Mouse (Mus musculus): ENCODE results near the gene Usp17le. TPM values are rescaled to one million over a fixed set of nuclear protein-coding genes. Genes with fewer than 3 reads are reported as not detected.
"Not testable (repeated sequence)": the region's sequence is repeated elsewhere in the genome, so short reads cannot be mapped to it uniquely, and the experiment has no call there.

The Usp17le gene
- not detected in 2 replicates for polyA plus RNA-seq (2015; fragmentation: Nextera tagmentation; extraction: Ambion mirVana)

DNA sequence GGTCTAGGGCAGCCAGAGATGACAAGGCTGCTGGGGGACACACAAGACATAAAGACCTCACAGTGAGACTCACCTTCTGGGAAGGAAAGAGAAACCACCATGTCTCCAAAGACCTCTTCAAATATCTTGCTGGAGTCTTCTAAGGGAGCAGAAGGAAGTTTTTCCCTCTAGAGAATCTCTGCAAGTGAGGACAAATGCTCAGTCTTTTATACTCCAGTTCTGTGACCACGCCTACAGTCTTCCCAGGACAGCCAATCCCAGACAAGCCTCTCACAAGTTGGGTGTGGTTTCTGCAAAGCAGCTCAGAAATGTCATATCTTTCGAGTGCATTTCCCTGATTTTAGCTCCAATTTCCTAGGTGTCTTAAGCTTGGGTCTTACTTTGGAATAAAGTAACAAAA is at the start of gene Usp17le:
Gene Usp17le (minus strand): TSS at position 101 of the 400 bp plus-strand sequence.
- not testable (repeated sequence) for H3K27ac ChIP-seq (ENCODE audit: low read depth); H3K4me2 ChIP-seq (ENCODE audit: low read depth, low read length); H3K36me3 ChIP-seq (replicated peaks; ENCODE audit: insufficient read depth, low read length); H3K9ac ChIP-seq (replicated peaks); H3K9me3 ChIP-seq (ENCODE audit: low read length); ATAC-seq; DNase-seq; H3K4me3 ChIP-seq (ENCODE audit: low read depth, low read length); H3K27me3 ChIP-seq (ENCODE audit: insufficient read depth, low read length); H3K4me1 ChIP-seq (ENCODE audit: insufficient read depth)
- WGBS (ENCODE audit: insufficient replicate concordance): 55% methylated on average over 2 of the region's 2 CpGs

DNA sequence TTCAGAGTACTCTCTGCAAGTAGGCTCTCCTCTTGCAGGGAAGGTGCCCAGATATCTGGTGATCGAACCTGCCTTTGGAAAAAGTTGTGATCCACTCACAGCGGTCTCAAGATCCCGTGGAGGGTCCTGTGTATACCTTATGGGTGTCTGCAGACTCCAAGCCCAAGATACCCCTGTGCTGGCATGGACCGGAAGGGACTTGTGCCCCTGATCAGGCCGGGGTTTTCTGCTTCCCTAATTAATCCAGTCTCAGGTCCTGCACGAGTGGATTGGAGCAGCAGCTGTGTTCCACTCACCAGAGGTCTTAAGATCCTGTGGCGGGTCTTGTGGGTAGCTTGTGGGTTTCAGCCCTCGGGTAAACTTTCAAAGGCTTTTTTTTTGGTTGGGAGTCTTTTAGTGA is 33.1 kb upstream of the Usp17le start:
- not testable (repeated sequence) for ATAC-seq; H3K4me2 ChIP-seq (ENCODE audit: low read depth, low read length); H3K4me1 ChIP-seq (ENCODE audit: insufficient read depth); H3K27ac ChIP-seq (ENCODE audit: low read depth); H3K27me3 ChIP-seq (ENCODE audit: insufficient read depth, low read length); H3K36me3 ChIP-seq (replicated peaks; ENCODE audit: insufficient read depth, low read length); DNase-seq; H3K9ac ChIP-seq (replicated peaks); H3K4me3 ChIP-seq (ENCODE audit: low read depth, low read length); H3K9me3 ChIP-seq (ENCODE audit: low read length)
- WGBS (ENCODE audit: insufficient replicate concordance): 68% methylated on average over 8 of the region's 8 CpGs

DNA sequence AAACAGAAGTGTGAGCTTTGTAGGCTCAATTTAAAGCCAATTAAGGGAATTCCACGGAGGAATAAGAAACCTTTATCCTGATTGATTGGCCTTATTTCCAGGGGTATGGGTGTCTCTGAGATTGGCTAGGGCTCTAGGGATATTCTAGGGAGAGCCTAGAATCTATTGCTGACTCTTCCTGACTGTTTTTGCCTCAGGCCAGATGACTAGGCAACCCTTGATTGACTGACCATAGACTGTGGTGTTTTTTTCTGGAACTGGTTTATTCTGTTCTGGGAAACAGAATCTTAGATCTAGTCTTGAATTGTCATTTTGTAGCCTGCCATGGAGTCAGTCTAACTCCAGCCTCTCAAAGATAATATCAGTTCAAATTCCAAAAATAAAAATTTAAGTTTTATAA is 13.5 kb upstream of the Usp17le start:
- H3K27ac ChIP-seq (ENCODE audit: low read depth): no peak overlapping the region
- no peaks in the 10 kb centered on the region for H3K27me3 ChIP-seq (ENCODE audit: insufficient read depth, low read length)
- H3K4me3 ChIP-seq (ENCODE audit: low read depth, low read length): no peak overlapping the region
- TF ChIP-seq CTCF (IDR thresholded peaks at IDR 0.05; ENCODE audit: low read depth) (no peak), EP300 (IDR thresholded peaks at IDR 0.05; ENCODE audit: low read depth) (no peak)
- H3K36me3 ChIP-seq (replicated peaks; ENCODE audit: insufficient read depth, low read length): no peaks in the 10 kb centered on the region
- no peak overlapping the region for H3K4me2 ChIP-seq (ENCODE audit: low read depth, low read length)
- ATAC-seq (no peak), DNase-seq (no peak)
- no peaks in the 10 kb centered on the region for H3K4me1 ChIP-seq (ENCODE audit: insufficient read depth)
- H3K9ac ChIP-seq (replicated peaks): no peak overlapping the region
- 65% methylated on average over 1 of the region's 1 CpGs for WGBS (ENCODE audit: insufficient replicate concordance)
- H3K9me3 ChIP-seq (ENCODE audit: low read length): no peaks in the 10 kb centered on the region

Other genes with a start within 250 kb of the Usp17le start
- not detected in 2 replicates for gene Olfr651, start 227.3 kb downstream of the Usp17le start, polyA plus RNA-seq (2015; fragmentation: Nextera tagmentation; extraction: Ambion mirVana)
- not detected in 2 replicates for gene Olfr652, start 216.6 kb downstream of the Usp17le start, polyA plus RNA-seq (2015; fragmentation: Nextera tagmentation; extraction: Ambion mirVana)
- gene Olfr653, start 200.2 kb downstream of the Usp17le start, polyA plus RNA-seq (2015; fragmentation: Nextera tagmentation; extraction: Ambion mirVana): not detected in 2 replicates
- not detected in 2 replicates for gene Olfr654, start 190.4 kb downstream of the Usp17le start, polyA plus RNA-seq (2015; fragmentation: Nextera tagmentation; extraction: Ambion mirVana)
- not detected in 2 replicates for gene Olfr655, start 175.7 kb downstream of the Usp17le start, polyA plus RNA-seq (2015; fragmentation: Nextera tagmentation; extraction: Ambion mirVana)
- gene Olfr656, start 163.5 kb downstream of the Usp17le start, polyA plus RNA-seq (2015; fragmentation: Nextera tagmentation; extraction: Ambion mirVana): not detected in 2 replicates
- not detected in 2 replicates for gene Olfr657, start 152.7 kb downstream of the Usp17le start, polyA plus RNA-seq (2015; fragmentation: Nextera tagmentation; extraction: Ambion mirVana)
- gene Olfr658, start 130.2 kb downstream of the Usp17le start, polyA plus RNA-seq (2015; fragmentation: Nextera tagmentation; extraction: Ambion mirVana): not detected in 2 replicates
- not detected in 2 replicates for gene Olfr659, start 110.7 kb downstream of the Usp17le start, polyA plus RNA-seq (2015; fragmentation: Nextera tagmentation; extraction: Ambion mirVana)
- not detected in 2 replicates for gene Olfr661, start 91.0 kb downstream of the Usp17le start, polyA plus RNA-seq (2015; fragmentation: Nextera tagmentation; extraction: Ambion mirVana)
- not detected in 2 replicates for gene Usp17lb, start 65.1 kb upstream of the Usp17le start, polyA plus RNA-seq (2015; fragmentation: Nextera tagmentation; extraction: Ambion mirVana)
- not detected in 2 replicates for gene Usp17la, start 79.5 kb upstream of the Usp17le start, polyA plus RNA-seq (2015; fragmentation: Nextera tagmentation; extraction: Ambion mirVana)
- gene Olfr665, start 100.6 kb upstream of the Usp17le start, polyA plus RNA-seq (2015; fragmentation: Nextera tagmentation; extraction: Ambion mirVana): not detected in 2 replicates
- gene Olfr666, start 118.5 kb upstream of the Usp17le start, polyA plus RNA-seq (2015; fragmentation: Nextera tagmentation; extraction: Ambion mirVana): not detected in 2 replicates
- gene Olfr667, start 144.0 kb upstream of the Usp17le start, polyA plus RNA-seq (2015; fragmentation: Nextera tagmentation; extraction: Ambion mirVana): not detected in 2 replicates
- not detected in 2 replicates for gene Olfr668, start 150.6 kb upstream of the Usp17le start, polyA plus RNA-seq (2015; fragmentation: Nextera tagmentation; extraction: Ambion mirVana)
- not detected in 2 replicates for gene Olfr669, start 156.8 kb upstream of the Usp17le start, polyA plus RNA-seq (2015; fragmentation: Nextera tagmentation; extraction: Ambion mirVana)
- gene Olfr670, start 185.2 kb upstream of the Usp17le start, polyA plus RNA-seq (2015; fragmentation: Nextera tagmentation; extraction: Ambion mirVana): not detected in 2 replicates
- gene Olfr671, start 201.7 kb upstream of the Usp17le start, polyA plus RNA-seq (2015; fragmentation: Nextera tagmentation; extraction: Ambion mirVana): not detected in 2 replicates
- not detected in 2 replicates for gene Olfr672, start 224.6 kb upstream of the Usp17le start, polyA plus RNA-seq (2015; fragmentation: Nextera tagmentation; extraction: Ambion mirVana)

All from liver, postnatal 0 days (tissue).